Mouse (Mus musculus) heart, adult 10 weeks (tissue): Measurements from ENCODE around the gene Gpatch2l. TPM values are rescaled to one million over a fixed set of nuclear protein-coding genes. Genes with fewer than 3 reads are reported as not detected.

Experiments
- polyA plus RNA-seq: library from polyadenylated mRNA; stranded (reverse); fragments of 350-450 nt; fragmentation: Illumina TruSeq; extraction: RNeasy Lipid Tissue Mini Kit (QIAGEN cat#74804); gene quantifications from one replicate; pipeline ENCODE4 v1.2.3, GENCODE M21; 2014; ENCODE audit warnings: low read depth, low replicate concordance

The Gpatch2l gene
- 8.9 TPM for polyA plus RNA-seq

DNA sequence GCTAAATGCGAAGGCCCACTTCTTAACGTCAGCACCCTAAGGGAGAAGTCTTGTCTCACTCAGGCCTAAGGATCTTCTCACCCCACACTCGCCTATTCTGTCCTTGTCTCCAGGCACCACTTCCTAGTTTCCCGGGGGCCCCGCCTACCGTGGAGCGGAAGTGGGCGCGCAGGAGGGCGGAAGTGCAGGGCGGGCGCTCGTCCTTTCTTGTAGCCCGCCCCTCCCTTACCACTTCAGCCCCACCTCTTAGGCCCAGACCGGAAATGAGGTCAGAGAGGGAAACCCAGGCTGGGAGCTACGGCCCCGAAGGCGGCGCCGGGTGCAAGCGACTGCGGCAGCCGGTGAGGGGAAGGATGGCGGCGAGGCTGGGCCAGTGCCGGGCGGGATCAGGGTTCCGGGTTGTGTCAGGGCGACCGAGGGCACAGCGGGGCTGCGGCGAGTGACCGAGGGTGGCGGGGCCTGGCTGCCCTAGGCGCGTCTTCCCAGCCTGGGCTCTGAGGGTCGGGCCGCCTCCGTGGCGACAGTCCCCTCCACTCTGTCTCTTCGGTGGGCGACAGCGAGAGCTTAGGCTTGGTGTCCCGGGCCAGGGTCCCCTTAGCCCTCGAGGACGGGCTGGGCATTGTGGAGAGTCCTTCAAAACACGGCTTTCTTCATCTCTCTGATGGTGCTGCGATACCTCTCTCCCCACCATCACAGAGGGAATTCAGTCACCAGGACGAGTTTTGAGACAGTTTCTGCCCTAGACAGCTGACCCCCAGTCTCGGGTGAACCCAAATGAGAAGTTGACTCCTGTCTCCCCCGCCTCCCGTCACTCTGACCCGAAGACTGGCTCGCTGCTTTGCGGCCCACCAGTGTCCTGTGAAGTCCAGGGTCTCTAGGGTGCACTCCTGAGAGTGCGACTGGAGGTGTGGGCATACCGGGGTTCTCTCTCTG is at the start of gene Gpatch2l:
TSS of gene Gpatch2l (plus strand) at position 255 of the 933 bp plus-strand sequence.

Other genes starting within 250 kb of the Gpatch2l start
- 13.7 TPM for gene Tgfb3, start 162.8 kb upstream of the Gpatch2l start, polyA plus RNA-seq
- gene Ift43, start 159.3 kb upstream of the Gpatch2l start, polyA plus RNA-seq = 44.5 TPM
- gene Esrrb, start 119.3 kb downstream of the Gpatch2l start, polyA plus RNA-seq = 16.5 TPM